Mouse (Mus musculus): ENCODE measurements at regions not wholly inside any gene's neighbourhood (a gene's known extent, or its start where the extent isn't known, plus 50 kb on each side); places are given as distances from the start of the nearest gene placed in this dataset.

- no peak for DNase-seq (ENCODE audit: low spot score in 2 of 2)
These were observed 389.4 kb downstream of the Plk2 start for GRCm38 (mm10) chr13:110784162-110784785.

GRCm38 (mm10) chr13:110784822-110785221 lies 390.0 kb downstream of the Plk2 start:
- no peak for DNase-seq (ENCODE audit: low spot score in 2 of 2)

- no peak for DNase-seq (ENCODE audit: low spot score in 2 of 2)
These were observed 403.5 kb downstream of the Plk2 start for GRCm38 (mm10) chr13:110798313-110798712.

GRCm38 (mm10) chr13:110802841-110803240 lies 408.0 kb downstream of the Plk2 start:
- no peak for DNase-seq (ENCODE audit: low spot score in 2 of 2)

GRCm38 (mm10) chr13:110812401-110812800 lies 417.6 kb downstream of the Plk2 start:
- DNase-seq (ENCODE audit: low spot score in 2 of 2) = no peak

- DNase-seq (ENCODE audit: low spot score in 2 of 2) = no peak
These were observed 419.2 kb downstream of the Plk2 start for GRCm38 (mm10) chr13:110814066-110814465.

GRCm38 (mm10) chr13:110819301-110819862 lies 424.5 kb downstream of the Plk2 start:
- no peak for DNase-seq (ENCODE audit: low spot score in 2 of 2)

GRCm38 (mm10) chr13:110824878-110825277 lies 429.9 kb upstream of the Actbl2 start:
- no peak for DNase-seq (ENCODE audit: low spot score in 2 of 2)

- DNase-seq (ENCODE audit: low spot score in 2 of 2) = no peak
These were observed 422.4 kb upstream of the Actbl2 start for GRCm38 (mm10) chr13:110832442-110832841.

GRCm38 (mm10) chr13:110836936-110837335 lies 417.9 kb upstream of the Actbl2 start:
- no peak for DNase-seq (ENCODE audit: low spot score in 2 of 2)

- DNase-seq (ENCODE audit: low spot score in 2 of 2) = no peak
These were observed 412.9 kb upstream of the Actbl2 start for GRCm38 (mm10) chr13:110841949-110842348.

GRCm38 (mm10) chr13:110845695-110846094 lies 409.1 kb upstream of the Actbl2 start:
- DNase-seq (ENCODE audit: low spot score in 2 of 2) = no peak

GRCm38 (mm10) chr13:110852996-110853727 lies 401.7 kb upstream of the Actbl2 start:
- DNase-seq (ENCODE audit: low spot score in 2 of 2) = no peak

GRCm38 (mm10) chr13:110854213-110854612 lies 400.6 kb upstream of the Actbl2 start:
- no peak for DNase-seq (ENCODE audit: low spot score in 2 of 2)

GRCm38 (mm10) chr13:110865902-110866512 lies 388.8 kb upstream of the Actbl2 start:
- no peak for DNase-seq (ENCODE audit: low spot score in 2 of 2)

- DNase-seq (ENCODE audit: low spot score in 2 of 2) = no peak
These were observed 388.1 kb upstream of the Actbl2 start for GRCm38 (mm10) chr13:110866713-110867112.

- DNase-seq (ENCODE audit: low spot score in 2 of 2) = no peak
These were observed 383.6 kb upstream of the Actbl2 start for GRCm38 (mm10) chr13:110871125-110871775.

GRCm38 (mm10) chr13:110871776-110872135 lies 383.1 kb upstream of the Actbl2 start:
- DNase-seq (ENCODE audit: low spot score in 2 of 2) = no peak

GRCm38 (mm10) chr13:110881573-110881972 lies 373.2 kb upstream of the Actbl2 start:
- no peak for DNase-seq (ENCODE audit: low spot score in 2 of 2)

GRCm38 (mm10) chr13:110882173-110882572 lies 372.6 kb upstream of the Actbl2 start:
- DNase-seq (ENCODE audit: low spot score in 2 of 2) = no peak

- peak in 1 of 2 experiments; percentile 13 for DNase-seq (ENCODE audit: low spot score in 2 of 2)
These were observed 372.1 kb upstream of the Actbl2 start for GRCm38 (mm10) chr13:110882661-110883172.

- no peak for DNase-seq (ENCODE audit: low spot score in 2 of 2)
These were observed 360.9 kb upstream of the Actbl2 start for GRCm38 (mm10) chr13:110893909-110894308.
